ENCODE assay signal across 12 mouse cellular contexts in genomic region chr3:151117583-151118041, GRCm38 (mm10).
DNase-seq lines count a peak whose midpoint lies in the region; ATAC-seq and TF ChIP-seq lines count a peak whose summit lies in the region.
"Had no signal": no experiment of that assay in that cellular context is flagged by ENCODE, and none has a peak within 500 bp of the region (broad histone marks: within the 10 kb centered on the region; RNA-seq: fewer than 3 reads in every experiment).

No protein-coding gene starts in this region.

- H3K4me3 ChIP-seq in hindbrain, embryonic 14.5 days (replicated peaks; ENCODE audit: low read length) = no peak overlapping the region
- no peak overlapping the region for H3K4me3 ChIP-seq in myocyte
- H3K4me3 ChIP-seq: kidney, embryonic 15.5 days had no signal

- intact Hi-C loops in left cerebral cortex, postnatal 4 days (cut with DNase I) = no loop called here
- intact Hi-C loops in left cerebral cortex, postnatal 36 days (cut with DNase I) = no loop called here
- intact Hi-C loops in gastrocnemius, postnatal 36 days (cut with DNase I) = no loop called here

- TF ChIP-seq CTCF in brain, embryonic 14.5 days (IDR thresholded peaks at IDR 0.05; ENCODE audit: borderline replicate concordance, extremely low read depth, insufficient read depth, insufficient read length) = no peak

- ATAC-seq in hindbrain, embryonic 14.5 days (ENCODE audit: low FRiP score) = peak; percentile 77; the same call in 1 of the 2 replicates

- peak; percentile 20 for DNase-seq in left cerebral cortex, postnatal 4 days
- DNase-seq in left cerebral cortex, postnatal 36 days (ENCODE audit: low spot score in 2 of 2) = no peak
- DNase-seq in brain, embryonic 14.5 days (ENCODE audit: low read depth) = peak; percentile 76
- peak; percentile 46 for DNase-seq in hindbrain, embryonic 14.5 days (ENCODE audit: low spot score)
- no peak for DNase-seq in gastrocnemius, postnatal 36 days
- DNase-seq in urinary bladder, adult 2 months (ENCODE audit: low spot score) = no peak
- no peak for DNase-seq in layer of hippocampus, adult 11-12 months (ENCODE audit: low spot score)
- DNase-seq: cerebellum, adult 9-11 months; liver; lung, postnatal 14 days had no signal

- no peak overlapping the region for H3K27ac ChIP-seq in hindbrain, embryonic 14.5 days
- H3K27ac ChIP-seq: kidney, embryonic 15.5 days had no signal

- no peak for TF ChIP-seq POLR2A in brain, embryonic 14.5 days (IDR thresholded peaks at IDR 0.05; ENCODE audit: borderline replicate concordance, extremely low read depth, insufficient read depth, insufficient read length, poor library complexity, severe bottlenecking)
- no peak for TF ChIP-seq POLR2A in myocyte (IDR thresholded peaks at IDR 0.05; ENCODE audit: insufficient read length, low read depth)

- 37% methylated on average over 3 of the region's 3 CpGs for WGBS in hindbrain, embryonic 14.5 days

- H3K79me2 ChIP-seq in myocyte (ENCODE audit: control insufficient read depth, insufficient read depth) = no peaks in the 10 kb centered on the region

- no peaks in the 10 kb centered on the region for H3K36me3 ChIP-seq in hindbrain, embryonic 14.5 days (replicated peaks; ENCODE audit: control insufficient read depth, insufficient read depth)
- no peaks in the 10 kb centered on the region for H3K36me3 ChIP-seq in myocyte (ENCODE audit: control insufficient read depth, insufficient read depth)
- H3K36me3 ChIP-seq: kidney, embryonic 15.5 days had no signal

- H3K4me2 ChIP-seq in hindbrain, embryonic 14.5 days (replicated peaks) = no peak overlapping the region
- peak overlapping the region; percentile 16 for H3K4me2 ChIP-seq in myocyte (ENCODE audit: low read depth)
- H3K4me2 ChIP-seq: kidney, embryonic 15.5 days had no signal

- no peak overlapping the region for H3ac ChIP-seq in myocyte (ENCODE audit: control insufficient read depth, insufficient read length)

- H3K4me1 ChIP-seq in hindbrain, embryonic 14.5 days (replicated peaks; ENCODE audit: control insufficient read depth, insufficient read depth, low read length) = 0 out of 2 replicates have a peak, but pooled peaks cover 3% of the 10 kb centered on the region
- H3K4me1 ChIP-seq: kidney, embryonic 15.5 days had no signal

- no peaks in the 10 kb centered on the region for H3K27me3 ChIP-seq in hindbrain, embryonic 14.5 days (ENCODE audit: control insufficient read depth, insufficient read depth, low read length)
- H3K27me3 ChIP-seq in myocyte (ENCODE audit: control insufficient read depth, insufficient read depth, insufficient read length) = no peaks in the 10 kb centered on the region
- H3K27me3 ChIP-seq: kidney, embryonic 15.5 days had no signal

- no peak overlapping the region for H3K9ac ChIP-seq in hindbrain, embryonic 14.5 days
- H3K9ac ChIP-seq: kidney, embryonic 15.5 days had no signal

- no peaks in the 10 kb centered on the region for H3K9me3 ChIP-seq in hindbrain, embryonic 14.5 days (ENCODE audit: control insufficient read depth, low read length)
- H3K9me3 ChIP-seq: kidney, embryonic 15.5 days had no signal

TF ChIP-seq in myocyte, 11 proteins besides CTCF, POLR2A, EP300 and RAD21:
- TF ChIP-seq CEBPB (IDR thresholded peaks at IDR 0.05; ENCODE audit: insufficient read depth, poor library complexity, severe bottlenecking) (peak; percentile 84), TCF3 (IDR thresholded peaks at IDR 0.05; ENCODE audit: insufficient read length, low read depth) (no peak)

Comparison
In these comparisons a context has a peak if more than half of its experiments do, and no peak if none do; other contexts are left out.
1. DNase-seq: peak in left cerebral cortex, postnatal 4 days (single experiment), brain, embryonic 14.5 days (single experiment) and hindbrain, embryonic 14.5 days (single experiment); none in left cerebral cortex, postnatal 36 days (0 of 2), gastrocnemius, postnatal 36 days (0 of 2), urinary bladder, adult 2 months (single experiment) and layer of hippocampus, adult 11-12 months (single experiment).